Mouse (Mus musculus) heart, postnatal 0 days (tissue): ENCODE results near the gene Cant1. TPM values are rescaled to one million over a fixed set of nuclear protein-coding genes. Genes with fewer than 3 reads are reported as not detected.

Source experiments
- ATAC-seq: fragments of 200-750 bp; cut with Nextera tagmentation; 2 replicates; pipeline ENCODE4 v1.8.0; 2017; ENCODE audit warnings: low read depth, moderate number of reproducible peaks, moderate library complexity; ENCODE audit not compliant: insufficient read depth
- DNase-seq: peaks from one replicate; pipeline ENCODE4 v3.0.0-alpha.2; 2016; ENCODE audit warnings: low spot score
- H3K27ac ChIP-seq: fragments of 300-500 bp; sonication (generic); 2 replicates; pipeline ENCODE4 v1.5.1; 2014; ENCODE audit warnings: low read depth, mild to moderate bottlenecking
- H3K27me3 ChIP-seq: fragments of 300-500 bp; sonication (generic); 2 replicates; pipeline ENCODE4 v1.6.1; 2014; ENCODE audit warnings: low read length, mixed read lengths; ENCODE audit not compliant: control insufficient read depth, insufficient read depth
- H3K36me3 ChIP-seq: fragments of 300-500 bp; sonication (generic); replicated peaks from 2 replicates; pipeline ENCODE4 v1.6.1; 2014; ENCODE audit warnings: low read length, mixed read lengths; ENCODE audit not compliant: control insufficient read depth, insufficient read depth
- H3K4me1 ChIP-seq: fragments of 300-500 bp; sonication (generic); 2 replicates; pipeline ENCODE4 v1.6.1; 2014; ENCODE audit warnings: antibody characterized with exemption; ENCODE audit not compliant: control insufficient read depth, insufficient read depth
- H3K4me2 ChIP-seq: fragments of 300-500 bp; sonication (generic); 2 replicates; pipeline ENCODE4 v1.6.1; 2014; ENCODE audit warnings: low read depth, mild to moderate bottlenecking, low read length, moderate library complexity
- H3K4me3 ChIP-seq: fragments of 300-500 bp; sonication (generic); 2 replicates; pipeline ENCODE4 v1.5.1; 2014; ENCODE audit warnings: low read depth, low read length
- H3K9ac ChIP-seq: fragments of 300-500 bp; sonication (generic); replicated peaks from 2 replicates; pipeline ENCODE4 v1.6.1; 2014; ENCODE audit warnings: low read depth, low read length, mixed read lengths
- H3K9me3 ChIP-seq: fragments of 300-500 bp; sonication (generic); replicated peaks from 2 replicates; pipeline ENCODE4 v1.6.1; 2016; ENCODE audit warnings: low read length; ENCODE audit not compliant: control insufficient read depth
- CTCF ChIP-seq: IDR thresholded peaks from 2 replicates; pipeline ENCODE4 v1.5.1; 2016; ENCODE audit warnings: antibody characterized with exemption, control low read depth, low read depth
- EP300 ChIP-seq: IDR thresholded peaks from 2 replicates; pipeline ENCODE4 v1.6.1; 2016; ENCODE audit warnings: antibody characterized with exemption, low read depth
- WGBS: fragments of 180-500 bp; shearing (Covaris S2); extraction: QIAGEN DNeasy Blood & Tissue Kit; methylation state at CpG from one replicate; pipeline ENCODE4 v1.1.7; 2014; 5-methylcytosine and 5-hydroxymethylcytosine counted together
- polyA plus RNA-seq: library from polyadenylated mRNA; unstranded; fragments of >200 nt; fragmentation: Nextera tagmentation; extraction: Ambion mirVana; gene quantifications from 2 replicates; pipeline ENCODE4 v1.2.1, GENCODE M21; 2015
- total RNA-seq: library from RNA; depleted of rRNA; stranded (reverse); fragments of >200 nt; gene quantifications from 2 replicates; pipeline ENCODE4 v1.2.3, GENCODE M21; 2014; ENCODE audit warnings: low replicate concordance

Cant1 gene
- total and polyA plus RNA-seq, 2 experiments from 2014 or later = 10.4 to 35.5 TPM

GRCm38 (mm10) chr11:118406521-118406920, 12.4 kb downstream of the Cant1 start:
- H3K36me3 ChIP-seq = peaks cover 42% of the 10 kb centered on the region
- WGBS = 70% methylated on average over 5 of the region's 5 CpGs

GRCm38 (mm10) chr11:118405311-118405710, 13.6 kb downstream of the Cant1 start:
- Histone ChIP-seq H3K27me3 (no peaks in the 10 kb centered on the region), H3K9me3 (no peaks in the 10 kb centered on the region), H3K27ac (no peak overlapping the region), H3K4me1 (peaks cover 18% of the 10 kb centered on the region), H3K4me2 (no peak overlapping the region), H3K9ac (no peak overlapping the region), H3K36me3 (peaks cover 30% of the 10 kb centered on the region), H3K4me3 (no peak overlapping the region)
- 90% methylated on average over 8 of the region's 8 CpGs for WGBS
- ATAC-seq = no peak
- no peak for DNase-seq
- TF ChIP-seq CTCF = no peak
- TF ChIP-seq EP300 = no peak

More at GRCm38 (mm10) chr11:118406521-118406920, 12.4 kb downstream of the Cant1 start:
- Histone ChIP-seq H3K9ac (no peak overlapping the region), H3K4me2 (no peak overlapping the region), H3K27ac (peak overlapping the region; percentile 60), H3K27me3 (no peaks in the 10 kb centered on the region), H3K9me3 (no peaks in the 10 kb centered on the region), H3K4me3 (no peak overlapping the region), H3K4me1 (peaks cover 6% of the 10 kb centered on the region)
- no peak for ATAC-seq
- TF ChIP-seq EP300 = no peak
- no peak for TF ChIP-seq CTCF
- DNase-seq = no peak

- H3K27ac ChIP-seq = peak overlapping the region; percentile 22; the same call in 1 of the 2 replicates
Measured at GRCm38 (mm10) chr11:118403951-118404899, 14.7 kb downstream of the Cant1 start.

GRCm38 (mm10) chr11:118403183-118403582, 15.7 kb downstream of the Cant1 start:
- H3K4me1 ChIP-seq = peaks cover 28% of the 10 kb centered on the region
- H3K9ac ChIP-seq = no peak overlapping the region
- no peaks in the 10 kb centered on the region for H3K9me3 ChIP-seq
- DNase-seq (no peak), ATAC-seq (no peak)
- 88% methylated on average over 2 of the region's 2 CpGs for WGBS
- no peak overlapping the region for H3K4me3 ChIP-seq
- no peak overlapping the region for H3K27ac ChIP-seq
- H3K4me2 ChIP-seq = no peak overlapping the region
- no peak for TF ChIP-seq CTCF
- TF ChIP-seq EP300 = no peak
- peaks cover 23% of the 10 kb centered on the region for H3K36me3 ChIP-seq
- H3K27me3 ChIP-seq = no peaks in the 10 kb centered on the region

More at GRCm38 (mm10) chr11:118403951-118404899, 14.7 kb downstream of the Cant1 start:
- no peak overlapping the region for H3K4me2 ChIP-seq
- no peak overlapping the region for H3K9ac ChIP-seq
- TF ChIP-seq EP300 (no peak), CTCF (no peak)
- no peaks in the 10 kb centered on the region for H3K9me3 ChIP-seq
- WGBS = 57% methylated on average over 6 of the region's 6 CpGs
- DNase-seq = no peak
- no peak overlapping the region for H3K4me3 ChIP-seq
- H3K4me1 ChIP-seq = peaks cover 28% of the 10 kb centered on the region
- H3K27me3 ChIP-seq = no peaks in the 10 kb centered on the region
- H3K36me3 ChIP-seq = peaks cover 25% of the 10 kb centered on the region; the same call in 1 of the 2 replicates
- ATAC-seq = no peak

- ATAC-seq (peak; percentile 65), DNase-seq (peak; percentile 82)
- Histone ChIP-seq H3K36me3 (peaks cover 12% of the 10 kb centered on the region), H3K27me3 (no peaks in the 10 kb centered on the region), H3K4me2 (peak within 1 kb of the TSS; percentile 56), H3K4me1 (peaks cover 28% of the 10 kb centered on the region), H3K9me3 (no peaks in the 10 kb centered on the region), H3K4me3 (peak within 1 kb of the TSS; percentile 22), H3K27ac (peak within 1 kb of the TSS; percentile 88), H3K9ac (peak within 1 kb of the TSS; percentile 45; the same call in 1 of the 2 replicates)
- TF ChIP-seq CTCF (peak; percentile 37), EP300 (no peak)
- WGBS = 25% methylated on average over 7 of the region's 7 CpGs
Measured at GRCm38 (mm10) chr11:118401760-118402280, 17.1 kb downstream of the Cant1 start, which contains the start of gene Lgals3bp. Gene Lgals3bp, minus strand, starts transcription at chr11:118402092.
